Mouse (Mus musculus): ENCODE measurements around the gene Fcrla.

Fcrla gene

GRCm38 (mm10) chr1:170926941-170927340, 442 bp downstream of the Fcrla start:
- no peak for DNase-seq

DNA sequence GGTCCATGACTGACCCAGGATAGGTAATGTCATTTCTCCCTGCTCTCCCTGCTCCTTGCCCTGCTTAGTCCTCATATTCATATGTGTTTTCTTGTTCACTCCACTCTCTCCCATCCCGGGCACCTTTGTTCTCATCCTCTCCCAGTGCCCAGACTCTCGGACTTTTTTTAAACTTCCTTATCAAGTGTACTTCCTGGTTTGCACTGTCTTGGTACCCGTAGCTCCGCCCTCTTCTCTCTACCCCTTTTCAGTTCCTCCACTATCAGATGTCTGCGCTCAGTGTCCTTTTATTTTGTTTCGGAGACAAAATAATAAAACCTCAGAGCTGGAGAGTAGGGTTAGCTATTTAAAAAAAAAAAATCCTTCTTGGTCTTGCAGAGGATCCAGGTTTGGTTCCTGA, 2.9 kb downstream of the Fcrla start:
- peak; percentile 22 to 26 for DNase-seq

DNA sequence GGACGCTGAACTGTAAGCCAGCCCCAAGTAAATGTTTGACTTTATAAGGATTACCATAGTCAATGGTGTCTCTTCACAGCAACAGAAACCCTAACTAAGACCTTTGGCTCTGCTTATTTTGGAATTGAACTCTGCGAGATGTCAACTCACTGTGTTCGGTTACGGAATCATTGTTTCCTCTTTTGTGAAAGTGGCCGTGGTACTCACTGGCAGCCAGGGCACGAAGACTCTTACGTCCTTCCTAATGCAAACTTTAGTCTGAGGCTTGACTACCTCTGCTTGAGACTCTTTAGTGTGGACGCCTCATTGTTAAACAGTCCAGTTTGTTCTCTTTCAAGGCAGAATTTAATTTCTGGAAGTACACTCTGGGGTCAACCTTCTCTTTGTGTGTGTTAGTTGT, 8.1 kb downstream of the Fcrla start:
- no peak for DNase-seq

- DNase-seq, result no peak
Observed at GRCm38 (mm10) chr1:170915657-170916056, 11.7 kb downstream of the Fcrla start.

DNA sequence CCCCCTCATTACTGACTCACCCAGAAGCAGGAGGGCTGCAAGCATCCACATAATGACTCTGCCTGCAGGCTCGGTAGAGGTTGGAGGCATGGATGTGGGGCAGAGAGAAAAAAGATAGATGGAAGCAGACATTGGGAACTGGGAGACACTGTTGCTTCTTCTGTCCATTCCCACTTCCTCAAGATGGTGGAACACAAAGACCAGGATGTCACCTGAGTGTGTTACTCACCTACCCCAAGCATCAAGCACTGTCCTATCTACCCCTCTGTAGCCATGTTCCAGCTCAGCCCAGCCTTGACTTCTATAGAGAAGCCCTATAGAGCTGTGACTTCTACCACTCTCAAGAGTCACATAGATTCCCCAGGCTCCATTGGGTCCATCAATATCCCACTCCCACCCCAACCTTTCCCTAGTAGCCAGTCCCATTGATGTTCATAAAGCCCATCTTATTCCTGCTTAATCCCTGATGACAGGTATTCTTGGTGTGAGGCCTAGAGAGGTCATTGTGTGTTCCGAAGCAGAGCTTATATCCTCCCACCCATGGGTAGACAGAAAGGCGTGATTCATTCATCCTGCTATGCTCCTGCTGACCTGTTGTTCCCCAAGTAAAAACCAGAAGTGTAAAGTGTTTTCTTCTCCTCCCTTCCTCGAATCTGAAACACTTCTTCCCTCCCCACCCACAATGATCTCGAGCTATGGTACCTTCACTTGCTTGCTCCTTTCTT, 14.3 kb downstream of the Fcrla start, which contains the start of gene Fcrlb:
Fcrlb (minus strand) TSS at position 51 of the 725 bp plus-strand sequence.
- DNase-seq, result no peak

GRCm38 (mm10) chr1:170911907-170912660, 15.3 kb downstream of the Fcrla start:
- DNase-seq, result no peak

GRCm38 (mm10) chr1:170908341-170908740, 19.0 kb downstream of the Fcrla start:
- no peak for DNase-seq

- DNase-seq, result peak in 1 of 2 experiments; percentile 16
Observed at GRCm38 (mm10) chr1:170907456-170908191, 19.8 kb downstream of the Fcrla start.

- DNase-seq, result no peak
Observed at GRCm38 (mm10) chr1:170907111-170907455, 20.3 kb downstream of the Fcrla start.

DNA sequence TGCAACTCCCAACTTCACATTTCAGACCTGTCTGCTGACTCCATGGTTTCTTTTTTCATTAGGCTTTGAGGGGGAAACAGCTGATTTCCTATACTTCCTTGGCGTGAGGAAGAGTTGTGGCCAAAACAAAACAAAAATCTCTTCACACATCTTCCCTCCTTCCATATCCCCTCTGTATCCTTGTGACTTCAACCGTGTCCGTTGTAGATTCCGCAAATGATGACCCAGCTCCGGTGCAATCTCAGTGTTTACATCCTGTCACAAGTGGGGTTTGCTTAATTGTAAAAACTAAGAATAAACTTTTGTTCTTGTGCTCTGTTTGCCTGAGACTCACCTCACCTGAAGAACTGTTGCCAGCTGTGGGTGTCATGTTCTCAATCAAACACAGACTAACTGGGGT, 23.9 kb downstream of the Fcrla start:
- DNase-seq, result no peak

DNA sequence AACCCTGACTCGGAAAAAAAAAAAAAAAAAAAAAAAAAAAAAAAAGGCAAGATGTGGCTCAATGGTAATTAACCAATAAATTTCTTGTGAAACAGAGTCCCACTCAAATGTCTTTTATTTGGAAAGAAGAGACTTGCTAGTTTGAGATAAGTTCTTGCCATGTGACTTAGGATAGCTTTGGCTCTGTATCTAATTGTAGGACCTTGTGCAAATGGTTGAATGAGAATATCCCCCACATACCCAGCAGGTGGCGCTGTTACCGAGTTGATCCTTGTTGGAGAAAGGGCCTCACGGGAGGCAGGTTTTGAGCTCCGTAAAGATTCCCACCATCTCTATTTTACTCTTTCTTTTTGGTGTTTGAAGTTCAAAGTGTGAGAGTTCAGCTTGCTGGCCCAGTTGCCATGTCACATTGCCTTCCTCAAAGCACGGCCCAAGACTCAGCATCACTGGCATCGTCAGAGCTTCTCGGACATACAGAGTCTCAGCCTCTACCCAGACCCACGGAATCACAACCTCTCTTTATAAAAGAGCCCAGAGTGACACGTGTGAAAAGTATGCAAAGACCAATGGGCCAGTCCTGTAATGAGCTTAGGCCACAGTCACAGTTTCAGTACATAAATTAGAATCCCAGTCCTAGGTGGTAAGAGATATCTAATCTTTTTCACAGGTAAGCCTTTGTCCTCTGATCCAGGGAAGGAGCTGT, 25.7 kb downstream of the Fcrla start:
- DNase-seq, result peak; percentile 68 to 78

- DNase-seq, result no peak
Observed at GRCm38 (mm10) chr1:170900799-170901467, 26.4 kb downstream of the Fcrla start.

GRCm38 (mm10) chr1:170898413-170899075, 28.8 kb downstream of the Fcrla start:
- DNase-seq, result no peak

GRCm38 (mm10) chr1:170896651-170897281, 30.6 kb downstream of the Fcrla start:
- DNase-seq, result no peak

DNA sequence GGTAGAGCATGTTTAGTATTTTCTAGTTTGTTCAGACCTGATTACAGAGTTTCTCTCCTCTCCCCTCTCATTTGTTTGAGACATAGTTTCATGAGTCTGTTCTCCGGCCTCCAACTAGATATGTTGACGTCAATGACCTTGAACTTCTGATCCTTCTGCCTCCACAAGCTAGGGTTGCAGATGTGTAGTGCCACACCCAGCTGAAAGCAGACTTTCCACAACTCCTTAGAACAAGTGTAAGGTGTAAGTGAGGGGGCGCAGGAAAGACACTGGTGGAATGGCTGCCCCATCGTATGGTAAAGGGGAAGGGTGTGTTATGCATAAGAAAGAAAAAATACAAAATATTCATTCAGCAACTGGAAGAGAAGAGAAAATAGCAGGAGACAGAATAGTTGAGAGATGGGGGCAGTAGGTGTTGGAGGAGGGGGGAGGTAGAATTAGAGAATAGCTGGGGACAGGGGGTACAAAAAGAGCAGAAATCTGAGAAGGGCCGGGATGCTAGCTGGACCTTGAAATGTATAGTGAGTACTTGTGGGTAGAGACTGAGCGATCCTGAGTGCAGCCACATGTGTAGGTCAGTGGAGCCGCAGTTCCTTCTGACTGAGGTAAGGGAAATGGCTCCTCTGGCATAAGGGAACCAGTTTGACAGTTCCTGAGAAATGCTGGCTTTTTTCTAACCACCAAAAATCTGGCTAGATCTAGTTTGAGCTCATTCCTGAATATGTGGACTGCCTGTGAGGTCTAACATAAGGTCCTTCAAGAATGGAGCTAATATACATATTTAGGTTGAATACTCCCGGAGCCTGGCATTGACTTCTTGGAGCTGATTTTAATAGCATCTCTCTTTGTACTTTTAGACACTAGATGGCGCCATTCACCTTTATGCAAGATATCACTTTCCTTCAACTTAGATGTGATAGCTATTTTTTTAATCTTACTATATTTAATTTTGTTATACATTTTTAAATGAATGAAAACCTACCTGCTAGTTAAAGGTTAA, 32.5 kb downstream of the Fcrla start:
- DNase-seq, result no peak

DNA sequence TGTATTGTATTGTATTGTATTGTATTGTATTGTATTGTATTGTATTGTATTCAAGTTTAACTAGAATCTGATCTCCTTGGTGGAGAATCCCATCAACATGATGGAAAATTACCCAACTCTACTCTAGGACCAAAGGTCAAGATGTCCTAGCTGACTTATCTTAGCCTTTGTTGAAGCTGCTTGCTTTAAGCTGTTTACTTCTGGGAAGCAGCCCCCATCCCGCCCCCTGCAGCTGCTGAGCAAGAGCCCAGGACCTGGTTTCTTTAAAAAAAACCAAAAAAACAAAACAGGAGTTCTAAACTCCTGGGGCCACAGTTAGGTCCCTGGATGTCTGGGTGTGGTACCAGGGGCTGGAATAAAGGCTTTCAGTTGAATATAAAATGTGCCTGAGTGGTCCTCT, 35.1 kb downstream of the Fcrla start:
- no peak for DNase-seq

GRCm38 (mm10) chr1:170891646-170892045, 35.7 kb downstream of the Fcrla start:
- DNase-seq, result no peak

DNA sequence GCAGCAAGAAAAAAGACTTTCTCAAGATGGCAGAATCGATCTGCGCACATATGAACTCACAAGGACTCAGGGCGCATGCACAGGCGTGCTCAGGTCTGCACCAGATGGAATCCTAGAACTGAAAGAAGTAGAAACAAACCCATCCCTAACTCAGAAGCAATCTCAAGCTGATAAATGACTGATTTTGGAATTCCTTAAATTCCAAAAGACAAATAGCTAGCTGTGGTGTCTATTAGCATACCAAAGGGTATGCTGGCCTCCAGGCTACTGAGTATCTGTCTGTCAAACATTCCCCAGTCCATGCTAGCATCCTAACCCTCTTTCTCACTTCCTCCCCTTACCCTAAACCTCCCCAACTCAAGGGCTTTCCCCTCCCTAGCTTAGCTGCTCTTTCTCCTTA, 38.1 kb downstream of the Fcrla start:
- DNase-seq, result no peak

DNA sequence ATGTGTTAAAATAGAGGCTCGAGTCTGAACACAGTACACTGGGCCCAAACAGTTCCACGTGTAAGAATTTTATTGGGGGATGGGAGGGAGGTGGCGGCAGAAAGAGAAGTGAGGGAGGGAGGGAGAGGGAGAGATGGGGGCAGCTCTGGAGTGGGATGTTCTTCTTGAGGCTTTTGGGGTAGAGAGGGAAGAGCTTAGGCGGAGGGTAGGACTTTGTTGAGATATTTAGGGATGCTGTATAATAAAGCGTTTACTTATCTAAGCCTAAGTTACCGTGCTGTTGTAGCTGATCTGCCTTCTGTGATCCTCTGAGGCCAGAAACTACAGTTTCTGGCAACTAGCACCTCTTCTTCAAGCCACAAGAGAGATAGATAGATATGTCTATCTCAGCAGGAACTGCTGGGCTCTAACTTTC, 41.3 kb downstream of the Fcrla start:
- DNase-seq, result no peak

DNA sequence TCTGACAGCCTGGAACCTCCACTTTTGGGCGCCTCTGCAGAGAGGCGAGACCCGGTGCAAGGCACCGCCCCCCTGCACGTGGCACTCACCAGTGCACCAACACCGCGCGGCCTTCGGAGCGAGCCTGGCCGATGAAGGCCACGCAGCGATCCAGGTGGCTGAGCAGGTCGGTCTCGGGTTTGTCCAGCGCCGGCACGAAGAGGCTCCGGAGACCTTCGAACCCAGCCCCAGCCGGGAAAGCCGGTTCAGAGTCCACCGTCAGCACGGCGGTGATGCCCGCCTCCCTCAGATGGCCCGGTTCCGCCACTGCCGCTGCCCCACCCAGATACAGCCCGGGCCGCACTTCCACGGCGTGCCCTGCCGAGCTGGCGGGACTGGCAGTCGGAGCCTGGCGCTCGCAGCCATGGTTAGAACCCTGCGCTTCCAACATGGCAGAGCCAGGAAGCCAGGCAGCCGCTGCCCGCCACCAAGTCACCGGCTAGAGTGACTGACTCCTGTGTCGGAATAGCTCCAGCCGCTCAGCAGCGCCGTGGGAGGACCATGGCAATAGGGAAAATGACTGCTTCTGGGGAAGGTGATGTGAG, 42.3 kb downstream of the Fcrla start, which contains the start of the genes Gm26620 and Dusp12:
Gm26620 (plus strand) TSS at position 88 of the 584 bp plus-strand sequence.
Dusp12 (minus strand) TSS at position 563 of the 584 bp plus-strand sequence.
- peak; percentile 79 to 83 for DNase-seq

Measured in thymus, postnatal 36 days (tissue).